Mouse (Mus musculus): ENCODE results near the gene Kctd11. TPM values are rescaled to one million over a fixed set of nuclear protein-coding genes. Genes with fewer than 3 reads are reported as not detected.

The Kctd11 gene
- total and polyA plus RNA-seq, 3 experiments = 1.8 to 3.9 (median 2.1) TPM

GRCm38 (mm10) chr11:69834001-69834549, 47.1 kb downstream of the Kctd11 start:
- dilution Hi-C loops (cut with MboI; ENCODE audit: extremely low pct_ligation_motif_present, extremely low pct_unique_long_range_greater_than_20kb, low sequenced_read_pairs) = no loop called here
- no peak overlapping the region for H3K4me3 ChIP-seq (replicated peaks in 1 of 3; ENCODE audit: low read depth in 2 of 3, low read length in 2 of 3, poor library complexity in 1 of 3)
- no peak overlapping the region for H3K27ac ChIP-seq (ENCODE audit: insufficient read depth, low read depth)

GRCm38 (mm10) chr11:69833554-69833953, 47.7 kb downstream of the Kctd11 start:
- H3K27me3 ChIP-seq (replicated peaks) = peaks cover 57% of the 10 kb centered on the region
- no peak overlapping the region for H3K27ac ChIP-seq (ENCODE audit: insufficient read depth, low read depth)
- in situ Hi-C loops (cut with MboI; ENCODE audit: low pct_ligation_motif_present, low pct_unique_long_range_greater_than_20kb, low sequenced_read_pairs) = no loop called here
- H3K9me3 ChIP-seq (replicated peaks; ENCODE audit: low read length) = no peaks in the 10 kb centered on the region
- dilution Hi-C loops (cut with MboI; ENCODE audit: extremely low pct_ligation_motif_present, extremely low pct_unique_long_range_greater_than_20kb, low sequenced_read_pairs) = no loop called here
- H3K79me2 ChIP-seq (replicated peaks; ENCODE audit: control insufficient read depth, extremely low read depth, insufficient read depth, poor library complexity, severe bottlenecking) = no peaks in the 10 kb centered on the region
- TF ChIP-seq MAX (IDR thresholded peaks at IDR 0.05; ENCODE audit: low read length) (no peak), POLR2AphosphoS2 (IDR thresholded peaks at IDR 0.05; ENCODE audit: low read depth, low read length) (no peak), JUN (IDR thresholded peaks at IDR 0.05; ENCODE audit: insufficient read depth, low read depth, low read length) (no peak), USF2 (conservative IDR thresholded peaks at IDR 0.05; ENCODE audit: low read depth, low read length) (no peak), IRF4 (IDR thresholded peaks at IDR 0.05; ENCODE audit: low read depth, low read length) (no peak), MYC (IDR thresholded peaks at IDR 0.05; ENCODE audit: low read depth, low read length) (no peak), USF1 (IDR thresholded peaks at IDR 0.05; ENCODE audit: low read depth, low read length) (no peak), RCOR1 (conservative IDR thresholded peaks at IDR 0.05; ENCODE audit: low read depth, low read length) (no peak)
- no peak overlapping the region for H3K4me2 ChIP-seq (ENCODE audit: insufficient read depth, low read depth, poor library complexity, severe bottlenecking)
- peaks cover 10% of the 10 kb centered on the region in 2 experiments for H3K4me1 ChIP-seq (ENCODE audit: control insufficient read depth in 1 of 2, insufficient read depth in 2 of 2)
- H3K9ac ChIP-seq (ENCODE audit: insufficient read depth, low read depth) = no peak overlapping the region
- DNase-seq (ENCODE audit: extremely low read depth) = no peak
- no peak overlapping the region for H3K4me3 ChIP-seq (replicated peaks in 1 of 3; ENCODE audit: low read depth in 2 of 3, low read length in 2 of 3, poor library complexity in 1 of 3)
- H3K36me3 ChIP-seq (replicated peaks in 1 of 2; ENCODE audit: control insufficient read depth in 1 of 2, insufficient read depth in 1 of 2, low read length in 1 of 2) = peaks cover 0 to 2% of the 10 kb centered on the region in 2 experiments

More at GRCm38 (mm10) chr11:69834001-69834549, 47.1 kb downstream of the Kctd11 start:
- no peak overlapping the region for H3K9ac ChIP-seq (ENCODE audit: insufficient read depth, low read depth)
- H3K36me3 ChIP-seq (replicated peaks in 1 of 2; ENCODE audit: control insufficient read depth in 1 of 2, insufficient read depth in 1 of 2, low read length in 1 of 2) = peaks cover 0 to 2% of the 10 kb centered on the region in 2 experiments
- TF ChIP-seq ELF1 (IDR thresholded peaks at IDR 0.05; ENCODE audit: low read depth, low read length) (no peak), POLR2A (IDR thresholded peaks at IDR 0.05; ENCODE audit: low read depth, low read length) (no peak), UBTF (IDR thresholded peaks at IDR 0.05; ENCODE audit: low read depth, low read length) (no peak), ZKSCAN1 (IDR thresholded peaks at IDR 0.05; ENCODE audit: borderline replicate concordance, low read depth, low read length) (no peak), MAFK (IDR thresholded peaks at IDR 0.05; ENCODE audit: insufficient replicate concordance, low read length) (no peak)
- H3K4me1 ChIP-seq (ENCODE audit: control insufficient read depth in 1 of 2, insufficient read depth in 2 of 2) = peaks cover 10 to 12% of the 10 kb centered on the region in 2 experiments
- no peaks in the 10 kb centered on the region for H3K9me3 ChIP-seq (replicated peaks; ENCODE audit: low read length)
- in situ Hi-C loops (cut with MboI; ENCODE audit: low pct_ligation_motif_present, low pct_unique_long_range_greater_than_20kb, low sequenced_read_pairs) = no loop called here
- peaks cover 52% of the 10 kb centered on the region for H3K27me3 ChIP-seq (replicated peaks)
- DNase-seq (ENCODE audit: extremely low read depth) = no peak
- no peaks in the 10 kb centered on the region for H3K79me2 ChIP-seq (replicated peaks; ENCODE audit: control insufficient read depth, extremely low read depth, insufficient read depth, poor library complexity, severe bottlenecking)
- no peak overlapping the region for H3K4me2 ChIP-seq (ENCODE audit: insufficient read depth, low read depth, poor library complexity, severe bottlenecking)

GRCm38 (mm10) chr11:69828832-69829231, 52.4 kb downstream of the Kctd11 start:
- in situ Hi-C loops (cut with MboI; ENCODE audit: low pct_ligation_motif_present, low pct_unique_long_range_greater_than_20kb, low sequenced_read_pairs) = no loop called here
- Histone ChIP-seq H3K4me1 (ENCODE audit: control insufficient read depth in 1 of 2, insufficient read depth in 2 of 2) (peaks cover 1 to 3% of the 10 kb centered on the region in 2 experiments; a peak in 2 of 4 replicates), H3K4me2 (ENCODE audit: insufficient read depth, low read depth, poor library complexity, severe bottlenecking) (no peak overlapping the region), H3K9ac (ENCODE audit: insufficient read depth, low read depth) (no peak overlapping the region), H3K36me3 (replicated peaks in 1 of 2; ENCODE audit: control insufficient read depth in 1 of 2, insufficient read depth in 1 of 2, low read length in 1 of 2) (peaks cover 0 to 5% of the 10 kb centered on the region in 2 experiments), H3K9me3 (replicated peaks; ENCODE audit: low read length) (peaks cover 10% of the 10 kb centered on the region), H3K79me2 (replicated peaks; ENCODE audit: control insufficient read depth, extremely low read depth, insufficient read depth, poor library complexity, severe bottlenecking) (no peaks in the 10 kb centered on the region), H3K27me3 (replicated peaks) (peaks cover 35% of the 10 kb centered on the region), H3K4me3 (replicated peaks in 1 of 3; ENCODE audit: low read depth in 2 of 3, low read length in 2 of 3, poor library complexity in 1 of 3) (no peak overlapping the region), H3K27ac (ENCODE audit: insufficient read depth, low read depth) (no peak overlapping the region)
- TF ChIP-seq IRF4 (IDR thresholded peaks at IDR 0.05; ENCODE audit: low read depth, low read length) (no peak), GABPA (IDR thresholded peaks at IDR 0.05; ENCODE audit: insufficient replicate concordance, low read depth, low read length) (no peak), SMC3 (IDR thresholded peaks at IDR 0.05; ENCODE audit: low read depth, low read length) (no peak), JUND (conservative IDR thresholded peaks at IDR 0.05; ENCODE audit: low read depth, low read length) (no peak), ZKSCAN1 (IDR thresholded peaks at IDR 0.05; ENCODE audit: borderline replicate concordance, low read depth, low read length) (no peak), RAD21 (IDR thresholded peaks at IDR 0.05; ENCODE audit: low read depth, low read length) (no peak), MAZ (IDR thresholded peaks at IDR 0.05; ENCODE audit: low read depth, low read length) (no peak), UBTF (IDR thresholded peaks at IDR 0.05; ENCODE audit: low read depth, low read length) (no peak)
- dilution Hi-C loops (cut with MboI; ENCODE audit: extremely low pct_ligation_motif_present, extremely low pct_unique_long_range_greater_than_20kb, low sequenced_read_pairs) = no loop called here
- no peak for DNase-seq (ENCODE audit: extremely low read depth)
